Mouse (Mus musculus) forebrain, embryonic 12.5 days (tissue): Measurements from ENCODE around the gene Slc12a9. TPM values are rescaled to one million over a fixed set of nuclear protein-coding genes. Genes with fewer than 3 reads are reported as not detected.

Experiments used
- ATAC-seq: fragments of 200-750 bp; cut with Nextera tagmentation; 2 replicates; pipeline ENCODE4 v1.8.0; 2017; ENCODE audit warnings: moderate TSS enrichment; ENCODE audit not compliant: low FRiP score
- H3K27ac ChIP-seq: fragments of 300-500 bp; sonication (generic); 2 replicates; pipeline ENCODE4 v1.5.1; 2016; ENCODE audit warnings: mild to moderate bottlenecking
- H3K27me3 ChIP-seq: fragments of 300-500 bp; sonication (generic); 2 replicates; pipeline ENCODE4 v1.6.1; 2016; ENCODE audit warnings: mild to moderate bottlenecking
- H3K36me3 ChIP-seq: fragments of 300-500 bp; sonication (generic); replicated peaks from 2 replicates; pipeline ENCODE4 v1.6.1; 2016; ENCODE audit warnings: mild to moderate bottlenecking
- H3K4me1 ChIP-seq: fragments of 300-500 bp; sonication (generic); 2 replicates; pipeline ENCODE4 v1.6.1; 2016
- H3K4me2 ChIP-seq: fragments of 300-500 bp; sonication (generic); 2 replicates; pipeline ENCODE4 v1.6.1; 2016; ENCODE audit warnings: mild to moderate bottlenecking, moderate library complexity
- H3K4me3 ChIP-seq: fragments of 300-500 bp; sonication (generic); replicated peaks from 2 replicates; pipeline ENCODE4 v1.5.1; 2016; ENCODE audit warnings: mild to moderate bottlenecking
- H3K9ac ChIP-seq: fragments of 300-500 bp; sonication (generic); 2 replicates; pipeline ENCODE4 v1.6.1; 2016; ENCODE audit warnings: mild to moderate bottlenecking
- H3K9me3 ChIP-seq: fragments of 300-500 bp; sonication (generic); 2 replicates; pipeline ENCODE4 v1.6.1; 2016
- WGBS: fragments of 180-500 bp; shearing (Covaris S2); methylation state at CpG from one replicate; pipeline ENCODE4 v1.1.7; 2016; 5-methylcytosine and 5-hydroxymethylcytosine counted together
- polyA plus RNA-seq: library from polyadenylated mRNA; unstranded; fragments of >200 nt; fragmentation: Nextera tagmentation; extraction: Ambion mirVana; gene quantifications from 2 replicates; pipeline ENCODE4 v1.2.1, GENCODE M21; 2016

Gene Slc12a9
- polyA plus RNA-seq, 1 experiment from 2014 or later, result 17.4 TPM

- Histone ChIP-seq H3K9me3 (no peaks in the 10 kb centered on the region), H3K4me3 (peak overlapping the region; percentile 69), H3K4me2 (peak overlapping the region; percentile 73), H3K9ac (peak overlapping the region; percentile 88), H3K4me1 (peaks cover 48% of the 10 kb centered on the region), H3K27ac (peak overlapping the region; percentile 86; the same call in 1 of the 2 replicates), H3K27me3 (peaks cover 6% of the 10 kb centered on the region; the same call in 1 of the 2 replicates), H3K36me3 (peaks cover 38% of the 10 kb centered on the region)
- no peak for ATAC-seq
- 24% methylated on average over 16 of the region's 16 CpGs for WGBS
Observed at GRCm38 (mm10) chr5:137352011-137352975, 18.9 kb upstream of the Slc12a9 start.

GRCm38 (mm10) chr5:137351394-137351793 is 18.0 kb upstream of the Slc12a9 start:
- H3K9ac ChIP-seq, result peak overlapping the region; percentile 88
- 10% methylated on average over 4 of the region's 4 CpGs for WGBS
- H3K4me3 ChIP-seq, result peak overlapping the region; percentile 69
- H3K4me1 ChIP-seq, result peaks cover 48% of the 10 kb centered on the region
- H3K36me3 ChIP-seq, result peaks cover 31% of the 10 kb centered on the region
- peak overlapping the region; percentile 73 for H3K4me2 ChIP-seq
- no peaks in the 10 kb centered on the region for H3K9me3 ChIP-seq
- ATAC-seq, result no peak
- peak overlapping the region; percentile 86; the same call in 1 of the 2 replicates for H3K27ac ChIP-seq
- H3K27me3 ChIP-seq, result peaks cover 6% of the 10 kb centered on the region; the same call in 1 of the 2 replicates

GRCm38 (mm10) chr5:137351058-137351380 is 17.6 kb upstream of the Slc12a9 start:
- peak overlapping the region; percentile 86 for H3K27ac ChIP-seq
- H3K4me2 ChIP-seq, result peak overlapping the region; percentile 73
- no peak for ATAC-seq
- no peaks in the 10 kb centered on the region for H3K9me3 ChIP-seq
- WGBS, result under 1% methylated on average over 8 of the region's 8 CpGs
- H3K4me3 ChIP-seq, result peak overlapping the region; percentile 69
- H3K36me3 ChIP-seq, result peaks cover 27% of the 10 kb centered on the region
- H3K4me1 ChIP-seq, result peaks cover 50% of the 10 kb centered on the region
- peaks cover 6% of the 10 kb centered on the region; the same call in 1 of the 2 replicates for H3K27me3 ChIP-seq
- H3K9ac ChIP-seq, result peak overlapping the region; percentile 88

- WGBS, result 1% methylated on average over 55 of the region's 55 CpGs
- Histone ChIP-seq H3K4me2 (peak overlapping the region; percentile 73), H3K36me3 (peaks cover 21% of the 10 kb centered on the region), H3K9me3 (no peaks in the 10 kb centered on the region), H3K4me3 (peak overlapping the region; percentile 69), H3K9ac (peak overlapping the region; percentile 88), H3K27ac (peak overlapping the region; percentile 86), H3K4me1 (peaks cover 55% of the 10 kb centered on the region), H3K27me3 (peaks cover 6% of the 10 kb centered on the region; the same call in 1 of the 2 replicates)
- ATAC-seq, result peak; percentile 59
Observed at GRCm38 (mm10) chr5:137350205-137351057, 17.0 kb upstream of the Slc12a9 start.

GRCm38 (mm10) chr5:137349384-137350204 is 16.2 kb upstream of the Slc12a9 start, which contains the start of gene Ephb4:
Gene Ephb4, plus strand, starts transcription at chr5:137350109.
- H3K4me1 ChIP-seq, result peaks cover 59% of the 10 kb centered on the region
- WGBS, result under 1% methylated on average over 31 of the region's 32 CpGs
- H3K36me3 ChIP-seq, result peaks cover 13% of the 10 kb centered on the region
- ATAC-seq, result peak; percentile 94
- H3K9ac ChIP-seq, result peak within 1 kb of the TSS; percentile 88
- H3K4me2 ChIP-seq, result peak within 1 kb of the TSS; percentile 73
- H3K4me3 ChIP-seq, result peak within 1 kb of the TSS; percentile 69
- H3K27me3 ChIP-seq, result peaks cover 6% of the 10 kb centered on the region; the same call in 1 of the 2 replicates
- peak within 1 kb of the TSS; percentile 86 for H3K27ac ChIP-seq
- H3K9me3 ChIP-seq, result no peaks in the 10 kb centered on the region

- H3K9me3 ChIP-seq, result no peaks in the 10 kb centered on the region
- H3K27ac ChIP-seq, result peak overlapping the region; percentile 84
- WGBS, result under 1% methylated on average over 33 of the region's 33 CpGs
- H3K4me3 ChIP-seq, result peak overlapping the region; percentile 69
- no peak for ATAC-seq
- peak overlapping the region; percentile 73 for H3K4me2 ChIP-seq
- peaks cover 4% of the 10 kb centered on the region for H3K36me3 ChIP-seq
- H3K27me3 ChIP-seq, result peaks cover 6% of the 10 kb centered on the region; the same call in 1 of the 2 replicates
- H3K4me1 ChIP-seq, result peaks cover 59% of the 10 kb centered on the region
- H3K9ac ChIP-seq, result peak overlapping the region; percentile 88
Observed at GRCm38 (mm10) chr5:137348482-137349383, 15.3 kb upstream of the Slc12a9 start.

GRCm38 (mm10) chr5:137347856-137348255 is 14.5 kb upstream of the Slc12a9 start:
- H3K27ac ChIP-seq, result peak overlapping the region; percentile 84; the same call in 1 of the 2 replicates
- H3K36me3 ChIP-seq, result no peaks in the 10 kb centered on the region
- no peak for ATAC-seq
- WGBS, result 21% methylated on average over 7 of the region's 7 CpGs
- H3K9ac ChIP-seq, result no peak overlapping the region
- H3K4me3 ChIP-seq, result no peak overlapping the region
- peaks cover 55% of the 10 kb centered on the region for H3K4me1 ChIP-seq
- peaks cover 6% of the 10 kb centered on the region; the same call in 1 of the 2 replicates for H3K27me3 ChIP-seq
- peak overlapping the region; percentile 73; the same call in 1 of the 2 replicates for H3K4me2 ChIP-seq
- no peaks in the 10 kb centered on the region for H3K9me3 ChIP-seq

GRCm38 (mm10) chr5:137346983-137347382 is 13.6 kb upstream of the Slc12a9 start:
- Histone ChIP-seq H3K27me3 (peaks cover 6% of the 10 kb centered on the region; the same call in 1 of the 2 replicates), H3K4me1 (peaks cover 46% of the 10 kb centered on the region), H3K4me2 (no peak overlapping the region), H3K36me3 (no peaks in the 10 kb centered on the region), H3K9me3 (no peaks in the 10 kb centered on the region), H3K9ac (no peak overlapping the region), H3K4me3 (no peak overlapping the region), H3K27ac (no peak overlapping the region)
- ATAC-seq, result no peak
- 89% methylated on average over 4 of the region's 4 CpGs for WGBS

GRCm38 (mm10) chr5:137346388-137346787 is 13.0 kb upstream of the Slc12a9 start:
- Histone ChIP-seq H3K9me3 (no peaks in the 10 kb centered on the region), H3K4me1 (peaks cover 40% of the 10 kb centered on the region), H3K9ac (no peak overlapping the region), H3K27me3 (peaks cover 6% of the 10 kb centered on the region; the same call in 1 of the 2 replicates), H3K36me3 (no peaks in the 10 kb centered on the region), H3K4me3 (no peak overlapping the region), H3K27ac (no peak overlapping the region), H3K4me2 (no peak overlapping the region)
- 85% methylated on average over 1 of the region's 1 CpGs for WGBS
- ATAC-seq, result no peak

GRCm38 (mm10) chr5:137345821-137346220 is 12.4 kb upstream of the Slc12a9 start:
- H3K9ac ChIP-seq, result no peak overlapping the region
- H3K27me3 ChIP-seq, result peaks cover 6% of the 10 kb centered on the region; the same call in 1 of the 2 replicates
- no peaks in the 10 kb centered on the region for H3K9me3 ChIP-seq
- no peak for ATAC-seq
- no peaks in the 10 kb centered on the region for H3K36me3 ChIP-seq
- no peak overlapping the region for H3K4me3 ChIP-seq
- peaks cover 34% of the 10 kb centered on the region for H3K4me1 ChIP-seq
- 27% methylated on average over 9 of the region's 9 CpGs for whole genome bisulfite sequencing
- H3K4me2 ChIP-seq, result no peak overlapping the region
- no peak overlapping the region for H3K27ac ChIP-seq
